8 mouse cellular contexts compared by ENCODE assay signal in the genomic region with DNA sequence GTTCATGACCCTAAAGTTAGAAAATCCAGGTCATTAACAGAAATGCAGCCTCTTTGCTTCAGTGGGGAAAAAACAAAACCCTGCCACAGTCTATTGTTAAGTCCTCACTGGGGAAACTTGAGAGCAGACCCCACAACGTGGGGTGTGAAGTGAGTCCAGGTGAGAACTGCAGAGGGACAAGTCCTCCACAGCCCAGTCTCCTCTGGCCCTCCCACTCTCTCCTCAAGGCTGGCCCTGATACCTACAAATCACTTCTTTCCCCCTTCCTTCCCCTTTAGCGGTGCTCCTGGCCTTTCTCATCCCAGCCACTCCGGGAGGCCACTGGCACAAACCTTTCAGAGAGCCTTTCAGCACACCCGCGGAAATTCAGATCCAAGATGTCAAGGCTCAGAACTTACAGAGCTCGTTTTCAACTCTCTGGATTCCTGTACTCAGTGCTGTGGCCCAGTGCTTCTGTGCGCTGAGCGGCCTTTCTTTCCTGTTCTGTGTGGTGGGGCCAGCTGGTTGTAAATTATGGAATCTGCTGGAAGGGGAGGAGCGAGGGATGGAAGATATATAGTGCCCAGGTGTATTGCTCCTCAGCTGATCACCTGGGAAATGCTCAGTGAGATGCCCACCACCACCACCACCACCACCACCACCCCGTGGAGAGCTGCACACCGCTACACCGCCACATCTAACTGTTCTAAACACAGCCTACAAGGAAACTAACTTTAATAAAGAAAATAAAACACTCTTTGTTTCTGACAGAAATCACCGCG.
DNase-seq lines count a peak whose midpoint lies in the region; ATAC-seq lines count a peak whose summit lies in the region.
"Had no signal": no experiment of that assay in that cellular context is flagged by ENCODE, and none has a peak within 500 bp of the region (broad histone marks: within the 10 kb centered on the region; RNA-seq: fewer than 3 reads in every experiment).

No protein-coding gene starts in this region.

- H3K27me3 ChIP-seq in kidney, embryonic 14.5 days (ENCODE audit: control insufficient read depth, insufficient read depth, low read length) = no peaks in the 10 kb centered on the region
- H3K27me3 ChIP-seq in forebrain, embryonic 12.5 days = peaks cover 11% of the 10 kb centered on the region
- H3K27me3 ChIP-seq in hindbrain, embryonic 12.5 days = peaks cover 8% of the 10 kb centered on the region; the same call in 1 of the 2 replicates
- H3K27me3 ChIP-seq: heart, embryonic 12.5 days had no signal

- DNase-seq in kidney, adult 8-10 months = no peak
- DNase-seq in neural tube, embryonic 10.5 days (ENCODE audit: extremely low spot score, low spot score) = peak; percentile 17
- DNase-seq in adrenal gland, adult 18-20 months (ENCODE audit: low spot score in 2 of 2) = no peak

- H3K4me2 ChIP-seq in kidney, embryonic 14.5 days (replicated peaks; ENCODE audit: low read depth, low read length) = no peak overlapping the region
- H3K4me2 ChIP-seq in forebrain, embryonic 12.5 days = no peak overlapping the region
- no peak overlapping the region for H3K4me2 ChIP-seq in hindbrain, embryonic 12.5 days (replicated peaks)
- H3K4me2 ChIP-seq: heart, embryonic 12.5 days had no signal

- H3K36me3 ChIP-seq in kidney, embryonic 14.5 days (ENCODE audit: control insufficient read depth, insufficient read depth, low read length) = no peaks in the 10 kb centered on the region
- H3K36me3 ChIP-seq in forebrain, embryonic 12.5 days (replicated peaks) = no peaks in the 10 kb centered on the region
- no peaks in the 10 kb centered on the region for H3K36me3 ChIP-seq in hindbrain, embryonic 12.5 days
- H3K36me3 ChIP-seq: heart, embryonic 12.5 days had no signal

- no peaks in the 10 kb centered on the region for H3K4me1 ChIP-seq in kidney, embryonic 14.5 days (ENCODE audit: control insufficient read depth, insufficient read depth, low read length)
- H3K4me1 ChIP-seq in forebrain, embryonic 12.5 days = peaks cover 9% of the 10 kb centered on the region
- peaks cover 7% of the 10 kb centered on the region for H3K4me1 ChIP-seq in hindbrain, embryonic 12.5 days

- no peak overlapping the region for H3K9ac ChIP-seq in kidney, embryonic 14.5 days (ENCODE audit: low read depth, low read length)
- no peak overlapping the region for H3K9ac ChIP-seq in forebrain, embryonic 12.5 days
- H3K9ac ChIP-seq in hindbrain, embryonic 12.5 days = no peak overlapping the region
- H3K9ac ChIP-seq: heart, embryonic 12.5 days had no signal

- H3K4me3 ChIP-seq in kidney, embryonic 14.5 days (ENCODE audit: low read length) = no peak overlapping the region
- no peak overlapping the region for H3K4me3 ChIP-seq in forebrain, embryonic 12.5 days (replicated peaks)
- no peak overlapping the region for H3K4me3 ChIP-seq in hindbrain, embryonic 12.5 days
- H3K4me3 ChIP-seq: heart, embryonic 12.5 days had no signal

- H3K9me3 ChIP-seq in kidney, embryonic 14.5 days (ENCODE audit: control insufficient read depth, low read length) = no peaks in the 10 kb centered on the region
- no peaks in the 10 kb centered on the region for H3K9me3 ChIP-seq in forebrain, embryonic 12.5 days
- H3K9me3 ChIP-seq in hindbrain, embryonic 12.5 days (replicated peaks) = no peaks in the 10 kb centered on the region
- H3K9me3 ChIP-seq: heart, embryonic 12.5 days had no signal

- WGBS in kidney, embryonic 14.5 days = 35% methylated on average over 11 of the region's 14 CpGs
- 35% methylated on average over 14 of the region's 14 CpGs for WGBS in forebrain, embryonic 12.5 days
- WGBS in hindbrain, embryonic 12.5 days = 37% methylated on average over 14 of the region's 14 CpGs

- no peak overlapping the region for H3K27ac ChIP-seq in kidney, embryonic 14.5 days (ENCODE audit: low read depth, low read length)
- no peak overlapping the region for H3K27ac ChIP-seq in forebrain, embryonic 12.5 days
- no peak overlapping the region for H3K27ac ChIP-seq in hindbrain, embryonic 12.5 days

- peak; percentile 82; the same call in 1 of the 2 replicates for ATAC-seq in kidney, embryonic 14.5 days (ENCODE audit: low FRiP score, low TSS enrichment)
- peak; percentile 78 for ATAC-seq in forebrain, embryonic 12.5 days (ENCODE audit: low FRiP score)
- peak; percentile 66 for ATAC-seq in hindbrain, embryonic 12.5 days (ENCODE audit: low FRiP score)
- ATAC-seq in monocyte, adult 5-6 weeks (replicated peaks; ENCODE audit: insufficient number of reproducible peaks, low FRiP score, low TSS enrichment, poor library complexity, severe bottlenecking) = no peak
